Mouse (Mus musculus) left cerebral cortex, postnatal 14 days (tissue): ENCODE measurements around the gene Glt6d1. TPM values are rescaled to one million over a fixed set of nuclear protein-coding genes. Genes with fewer than 3 reads are reported as not detected.

ENCODE experiments used
- total RNA-seq, 2 experiments: library from RNA; stranded (reverse); gene quantifications; 2 replicates each; pipeline ENCODE4 v1.2.3; 2021

Gene Glt6d1
- total RNA-seq, 2 experiments from 2014 or later = not detected

Other genes with a start within 250 kb of the Glt6d1 start
- gene Mamdc4, start 241.0 kb downstream of the Glt6d1 start, total RNA-seq = 1 to 10 TPM; 1.8 to 2.1 TPM
- 100 to 1,000 TPM in 1 of 2 experiments, 10 to 100 TPM in 1; 93.5 to 105 TPM for gene Phpt1, start 240.6 kb downstream of the Glt6d1 start, total RNA-seq
- gene Ajm1, start 234.1 kb downstream of the Glt6d1 start, total RNA-seq = 100 to 1,000 TPM; 123 to 129 TPM
- 100 to 1,000 TPM; 117 to 118 TPM for gene Rabl6, start 207.3 kb downstream of the Glt6d1 start, total RNA-seq
- not detected for gene Ccdc183, start 198.2 kb downstream of the Glt6d1 start, total RNA-seq
- 10 to 100 TPM; 27.2 to 27.7 TPM for gene Tmem141, start 193.8 kb downstream of the Glt6d1 start, total RNA-seq
- 1 to 10 TPM in 1 of 2 experiments, under 1 TPM in 1; 0.72 to 1.1 TPM for gene Fcna, start 187.8 kb downstream of the Glt6d1 start, total RNA-seq
- not detected for gene Lcn8, start 162.7 kb downstream of the Glt6d1 start, total RNA-seq
- not detected for gene Lcn5, start 157.9 kb downstream of the Glt6d1 start, total RNA-seq
- gene Lcn6, start 139.1 kb downstream of the Glt6d1 start, total RNA-seq = not detected
- gene Lcn10, start 133.1 kb downstream of the Glt6d1 start, total RNA-seq = not detected
- not detected for gene Obp2a, start 115.8 kb downstream of the Glt6d1 start, total RNA-seq
- 10 to 100 TPM; 85.8 to 98.2 TPM for gene Bmyc, start 109.1 kb downstream of the Glt6d1 start, total RNA-seq
- not detected for gene Obp2b, start 78.8 kb downstream of the Glt6d1 start, total RNA-seq
- not detected for gene Lcn3, start 50.3 kb downstream of the Glt6d1 start, total RNA-seq
- not detected for gene Lcn11, start 38.8 kb downstream of the Glt6d1 start, total RNA-seq
- not detected for gene Gm13539, start 33.6 kb downstream of the Glt6d1 start, total RNA-seq
- not detected for gene Lcn9, start 7.3 kb upstream of the Glt6d1 start, total RNA-seq
- gene Sohlh1, start 31.4 kb upstream of the Glt6d1 start, total RNA-seq = not detected
- 100 to 1,000 TPM; 114 to 120 TPM for gene Kcnt1, start 47.9 kb upstream of the Glt6d1 start, total RNA-seq
- gene Camsap1, start 167.4 kb upstream of the Glt6d1 start, total RNA-seq = 100 to 1,000 TPM; 139 to 167 TPM
- gene Ubac1, start 205.9 kb upstream of the Glt6d1 start, total RNA-seq = 10 to 100 TPM; 80.3 to 86.7 TPM